Mouse (Mus musculus) neural tube, embryonic 10.5 days (tissue): ENCODE data around the gene Rccd1.
A peak's percentile ranks its signal among the peaks of the same experiment; 100 is the strongest.

Experiments used
- DNase-seq: peaks from one replicate; pipeline ENCODE4 v3.0.0-alpha.2; 2017; ENCODE audit warnings: low spot score; ENCODE audit errors: extremely low spot score

Rccd1 gene

DNA sequence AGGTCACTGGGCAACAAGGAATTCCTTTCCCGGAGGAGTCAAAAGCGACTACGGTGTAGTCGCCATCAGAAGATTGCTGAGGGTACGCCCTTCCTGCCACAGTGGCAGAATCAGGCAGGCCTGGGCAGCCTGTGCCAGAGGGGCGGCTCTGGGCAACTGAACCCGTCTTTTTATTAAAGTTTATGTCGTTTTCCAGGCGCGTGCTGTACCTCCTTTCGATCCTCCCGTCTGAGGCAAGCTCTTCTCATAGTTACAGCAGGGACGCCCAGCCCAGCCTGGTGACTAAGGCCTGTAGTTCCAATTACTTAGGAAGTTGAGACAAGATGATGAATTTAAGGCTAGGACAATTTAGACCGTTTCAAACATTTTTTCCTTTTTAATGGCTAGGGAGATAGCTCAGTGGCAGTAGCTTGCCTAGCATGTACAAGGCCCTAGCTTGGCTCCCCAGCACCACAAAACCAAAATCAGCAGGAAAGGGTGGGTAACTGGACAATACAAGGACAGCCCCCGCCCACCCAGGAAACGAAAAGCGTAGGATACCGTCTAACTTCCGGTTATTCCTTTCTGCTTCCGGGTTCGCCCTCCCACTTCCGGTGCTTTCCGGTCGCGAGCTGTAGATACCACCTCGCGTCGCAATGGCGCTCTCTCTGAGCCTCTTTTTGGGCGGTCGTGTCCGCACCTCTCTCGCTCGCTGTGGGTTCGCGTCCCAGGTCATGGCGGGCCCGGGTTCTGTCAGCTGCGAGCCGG, 63.5 kb downstream of the Rccd1 start, which contains the start of gene Ngrn:
Gene Ngrn (plus strand): TSS at position 591 of the 747 bp plus-strand sequence.
- peak; percentile 87 for DNase-seq

DNA sequence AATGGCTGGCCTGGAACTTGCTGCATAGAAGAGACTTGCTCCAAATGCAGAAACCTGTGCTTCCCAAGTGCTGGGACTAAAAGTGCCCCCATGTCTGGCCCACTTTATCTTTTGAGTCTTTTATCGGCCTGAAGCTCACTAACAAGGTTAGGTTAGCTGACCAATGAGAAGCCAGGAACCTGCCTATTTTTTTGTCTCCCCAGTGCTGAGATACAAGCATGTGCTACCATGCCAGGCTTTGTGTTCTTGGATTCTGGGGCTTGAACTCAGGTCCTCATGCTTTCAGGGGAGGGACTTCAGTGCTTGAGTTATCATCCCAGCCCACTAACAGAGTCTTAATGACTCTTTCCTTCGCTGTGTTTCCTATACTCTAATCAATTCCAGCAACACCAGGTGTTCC, 66.5 kb downstream of the Rccd1 start:
- no peak for DNase-seq

DNA sequence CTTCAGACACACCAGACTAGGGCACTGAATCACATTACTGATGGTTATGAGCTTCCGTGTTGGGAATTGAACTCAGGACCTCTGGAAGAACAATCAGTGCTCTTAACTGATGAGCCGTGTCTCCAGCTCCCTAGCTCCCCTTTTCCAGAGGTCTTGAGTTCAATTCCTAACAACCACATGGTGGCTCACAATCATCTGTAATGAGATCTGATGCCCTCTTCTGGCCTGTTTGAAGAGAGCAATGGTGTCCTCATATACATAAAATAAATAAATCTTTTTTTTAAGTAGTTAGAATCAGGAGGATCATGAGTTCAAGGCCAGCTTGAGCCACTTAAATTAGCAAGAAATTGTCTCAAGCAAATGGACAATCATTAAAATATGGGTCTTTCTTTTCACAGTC, 68.3 kb downstream of the Rccd1 start:
- no peak for DNase-seq

DNA sequence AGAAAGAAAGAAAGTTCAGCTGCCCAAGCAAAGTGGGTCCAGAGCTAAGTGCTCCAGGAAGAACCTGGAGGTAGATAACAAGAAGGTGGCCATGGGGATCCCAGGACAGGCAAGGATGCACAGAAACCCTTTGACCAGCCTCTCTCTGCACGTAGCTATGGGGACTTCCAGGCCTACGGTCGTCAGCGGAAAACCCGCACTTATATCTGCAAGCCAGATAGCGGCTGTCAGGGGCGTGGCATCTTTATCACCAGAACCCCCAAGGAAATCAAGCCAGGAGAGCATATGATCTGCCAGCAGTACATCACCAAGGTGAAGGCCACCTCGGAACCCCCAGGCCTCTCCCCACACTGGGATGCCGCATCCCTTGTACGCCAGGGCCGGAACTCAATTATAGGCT, 71.4 kb downstream of the Rccd1 start:
- DNase-seq = no peak

DNA sequence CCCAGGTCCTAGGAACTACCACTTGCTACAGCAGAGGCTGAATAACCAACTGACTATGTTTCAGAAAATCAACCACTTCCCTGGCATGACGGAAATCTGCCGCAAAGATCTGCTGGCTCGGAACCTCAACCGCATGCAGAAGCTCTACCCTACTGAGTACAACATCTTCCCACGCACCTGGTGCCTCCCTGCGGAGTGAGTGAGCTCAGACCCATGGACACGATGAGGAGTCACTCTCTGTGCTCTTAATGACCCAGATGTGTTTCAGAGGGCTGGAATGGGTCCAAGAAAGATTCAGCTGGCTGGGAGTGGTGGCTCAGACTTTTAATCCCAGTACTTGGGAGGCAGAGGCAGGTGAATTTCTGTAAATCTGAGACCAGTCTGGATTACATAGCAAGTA, 71.8 kb downstream of the Rccd1 start:
- no peak for DNase-seq

DNA sequence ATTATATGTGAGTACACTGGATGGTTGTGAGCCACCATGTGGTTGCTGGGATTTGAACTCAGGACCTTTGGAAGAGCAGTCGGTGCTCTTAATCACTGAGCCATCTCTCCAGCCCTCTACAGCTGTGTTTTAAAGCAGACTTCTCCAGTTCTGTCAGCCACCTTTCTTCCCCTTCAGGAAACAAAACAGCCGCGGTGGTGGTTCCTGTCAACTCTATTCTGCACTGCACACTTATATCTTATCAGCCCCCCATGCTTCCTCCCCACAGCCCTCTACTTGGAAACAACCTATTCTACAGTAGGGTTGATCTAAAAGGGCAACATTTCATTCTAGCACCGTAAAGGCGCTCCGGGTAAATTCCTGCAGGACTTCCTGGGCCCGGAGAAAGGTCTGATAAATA, 77.4 kb downstream of the Rccd1 start:
- DNase-seq = no peak

DNA sequence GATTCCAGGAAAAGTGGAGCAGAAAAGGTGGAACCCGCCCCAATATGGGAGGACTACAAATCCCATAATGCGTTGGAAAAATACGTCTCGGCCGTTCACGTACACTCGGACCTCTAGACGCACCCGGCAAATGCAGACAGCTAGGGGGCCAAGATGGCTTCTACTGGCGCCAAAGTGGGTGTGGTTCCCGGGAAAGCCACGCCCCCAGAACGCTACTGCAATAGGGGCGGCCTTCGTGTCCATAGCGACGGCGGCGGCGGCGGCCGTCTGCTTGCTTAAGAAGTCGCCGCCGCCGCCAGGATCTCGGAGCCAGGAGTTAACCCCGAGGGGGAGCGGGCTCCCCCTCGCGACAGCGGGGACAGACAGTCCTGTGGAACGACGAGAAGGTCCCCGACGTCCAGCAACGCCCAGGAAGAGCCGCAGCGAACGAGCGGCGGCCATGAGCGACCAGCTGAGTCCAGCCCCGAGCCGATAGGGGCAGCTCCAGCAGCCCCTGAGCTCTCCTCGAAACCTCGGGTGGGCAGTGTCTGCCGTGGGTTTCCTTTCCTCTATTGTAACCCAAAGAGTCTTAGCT, 78.0 kb downstream of the Rccd1 start, which contains the start of gene Ttll13:
Gene Ttll13 (plus strand): TSS at position 229 of the 574 bp plus-strand sequence.
- peak; percentile 94 for DNase-seq

DNA sequence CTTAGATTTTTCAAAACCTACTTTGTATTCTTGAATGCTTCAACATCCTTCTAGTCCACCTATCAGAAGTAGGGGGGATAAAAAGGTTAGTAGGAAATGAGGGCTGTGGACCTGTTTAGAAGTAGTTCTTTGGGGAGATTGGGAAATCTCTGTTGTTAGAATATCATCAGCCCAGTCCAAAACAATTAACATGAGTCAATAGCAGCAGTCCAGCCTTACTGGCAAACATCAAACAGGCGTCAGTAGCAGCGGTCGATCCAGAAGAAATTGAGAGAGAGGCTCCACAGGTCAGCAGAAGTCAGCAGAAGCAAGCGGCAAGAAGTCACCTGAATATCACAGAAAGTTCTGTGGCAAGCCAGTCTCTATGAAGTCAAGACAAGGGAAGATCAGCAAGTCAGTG, 79.4 kb downstream of the Rccd1 start:
- DNase-seq = no peak
